Mouse (Mus musculus) liver, embryonic 14.5 days (tissue): ENCODE results near the gene Naxd. TPM values are rescaled to one million over a fixed set of nuclear protein-coding genes. Genes with fewer than 3 reads are reported as not detected.

Experiments used
- ATAC-seq: fragments of 200-750 bp; cut with Nextera tagmentation; 2 replicates; pipeline ENCODE4 v1.8.0; 2017; ENCODE audit warnings: moderate number of reproducible peaks, mild to moderate bottlenecking, moderate library complexity; ENCODE audit not compliant: insufficient read depth
- DNase-seq, 3 experiments: peaks; one replicate each; pipeline ENCODE4 v3.0.0-alpha.2; 2012 to 2013; ENCODE audit warnings: low read depth in 3 of 3, low spot score in 3 of 3
- H3K27ac ChIP-seq: fragments of 300-500 bp; sonication (generic); 2 replicates; pipeline ENCODE4 v1.5.1; 2014; ENCODE audit warnings: moderate library complexity, mild to moderate bottlenecking, control low read depth, inconsistent platforms
- H3K27me3 ChIP-seq: fragments of 300-500 bp; sonication (generic); 2 replicates; pipeline ENCODE4 v1.6.1; 2014; ENCODE audit warnings: mild to moderate bottlenecking, low read length, moderate library complexity; ENCODE audit not compliant: control insufficient read depth, insufficient read depth
- H3K36me3 ChIP-seq: fragments of 300-500 bp; sonication (generic); replicated peaks from 2 replicates; pipeline ENCODE4 v1.6.1; 2014; ENCODE audit warnings: low read depth; ENCODE audit not compliant: control insufficient read depth, insufficient read depth
- H3K4me1 ChIP-seq, 2 experiments: fragments of 200-500 bp in 1 of 2; fragments of 300-500 bp in 1 of 2; sonication (generic) in 1 of 2; replicated peaks; 2 replicates each; pipeline ENCODE4 v1.6.1; 2012 to 2014; ENCODE audit warnings: antibody characterized with exemption in 1 of 2, inconsistent platforms in 1 of 2, low read length in 1 of 2; ENCODE audit not compliant: control insufficient read depth in 2 of 2, insufficient read depth in 2 of 2
- H3K4me2 ChIP-seq: fragments of 300-500 bp; sonication (generic); 2 replicates; pipeline ENCODE4 v1.6.1; 2014; ENCODE audit warnings: low read depth, mild to moderate bottlenecking, control low read depth, moderate library complexity
- H3K4me3 ChIP-seq, 2 experiments: fragments of 200-500 bp in 1 of 2; fragments of 300-500 bp in 1 of 2; sonication (generic) in 1 of 2; 2 replicates each; pipeline ENCODE4 v1.5.1; 2012 to 2014; ENCODE audit warnings: low read depth in 2 of 2, low read length in 2 of 2, mild to moderate bottlenecking in 2 of 2, control low read depth in 1 of 2, inconsistent platforms in 1 of 2, moderate library complexity in 1 of 2; ENCODE audit not compliant: insufficient read depth in 1 of 2
- H3K9ac ChIP-seq: fragments of 300-500 bp; sonication (generic); replicated peaks from 2 replicates; pipeline ENCODE4 v1.6.1; 2014; ENCODE audit warnings: mild to moderate bottlenecking, control low read depth, moderate library complexity
- H3K9me3 ChIP-seq: fragments of 300-500 bp; sonication (generic); 2 replicates; pipeline ENCODE4 v1.6.1; 2016; ENCODE audit warnings: low read length, mixed read lengths; ENCODE audit not compliant: control insufficient read depth
- CTCF ChIP-seq: IDR thresholded peaks from 2 replicates; pipeline ENCODE4 v1.5.1; 2016; ENCODE audit warnings: antibody characterized with exemption, low read depth, control low read depth
- EP300 ChIP-seq: IDR thresholded peaks from 2 replicates; pipeline ENCODE4 v1.6.1; 2016; ENCODE audit warnings: antibody characterized with exemption, low read depth
- WGBS: fragments of 180-500 bp; shearing (Covaris S2); extraction: QIAGEN DNeasy Blood & Tissue Kit; methylation state at CpG from one replicate; pipeline ENCODE4 v1.1.7; 2014; ENCODE audit not compliant: insufficient replicate concordance; 5-methylcytosine and 5-hydroxymethylcytosine counted together
- polyA plus RNA-seq, 2 experiments: library from polyadenylated mRNA; depleted of rRNA in 1 of 2; stranded (reverse) in 1 of 2; unstranded in 1 of 2; fragments of >200 nt; fragmentation: Nextera tagmentation in 1 of 2; extraction: Ambion mirVana in 1 of 2; gene quantifications; 2 replicates each; pipeline versions ENCODE4 v1.2.1 to v1.2.3; 2012 to 2014

The Naxd gene
- polyA plus RNA-seq, 2 experiments = 29.8 to 31.9 TPM

DNA sequence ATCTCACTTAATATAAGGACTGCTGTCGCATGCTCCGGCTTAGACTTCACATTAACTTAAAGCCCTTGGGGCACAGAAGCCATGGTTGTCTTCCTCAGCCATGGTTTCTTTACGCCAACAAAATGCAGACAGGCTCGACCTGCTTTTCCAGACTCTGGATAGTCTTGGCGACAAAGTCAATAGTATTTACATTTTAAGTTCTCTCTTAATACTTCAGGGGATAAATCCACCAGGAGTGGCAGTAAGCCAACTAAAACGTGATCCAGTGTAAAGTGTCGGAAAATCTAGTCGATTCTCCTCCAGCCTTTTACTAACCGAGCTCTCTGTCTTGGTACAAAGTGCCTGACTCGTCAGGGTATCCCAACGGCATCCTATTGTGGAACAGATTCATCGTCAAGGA, 975 bp downstream of the Naxd start:
- no peak for ATAC-seq
- no peaks in the 10 kb centered on the region for H3K36me3 ChIP-seq
- peaks cover 15 to 20% of the 10 kb centered on the region in 2 experiments for H3K4me1 ChIP-seq
- H3K27ac ChIP-seq = no peak overlapping the region
- DNase-seq = no peak
- no peaks in the 10 kb centered on the region for H3K9me3 ChIP-seq
- no peaks in the 10 kb centered on the region for H3K27me3 ChIP-seq
- H3K4me3 ChIP-seq = peak overlapping the region; percentile 82 to 91; a peak in 3 of 4 replicates
- peak overlapping the region; percentile 93 for H3K9ac ChIP-seq
- 61% methylated on average over 12 of the region's 12 CpGs for WGBS
- peak overlapping the region; percentile 96 for H3K4me2 ChIP-seq
- TF ChIP-seq EP300 (no peak), CTCF (no peak)

DNA sequence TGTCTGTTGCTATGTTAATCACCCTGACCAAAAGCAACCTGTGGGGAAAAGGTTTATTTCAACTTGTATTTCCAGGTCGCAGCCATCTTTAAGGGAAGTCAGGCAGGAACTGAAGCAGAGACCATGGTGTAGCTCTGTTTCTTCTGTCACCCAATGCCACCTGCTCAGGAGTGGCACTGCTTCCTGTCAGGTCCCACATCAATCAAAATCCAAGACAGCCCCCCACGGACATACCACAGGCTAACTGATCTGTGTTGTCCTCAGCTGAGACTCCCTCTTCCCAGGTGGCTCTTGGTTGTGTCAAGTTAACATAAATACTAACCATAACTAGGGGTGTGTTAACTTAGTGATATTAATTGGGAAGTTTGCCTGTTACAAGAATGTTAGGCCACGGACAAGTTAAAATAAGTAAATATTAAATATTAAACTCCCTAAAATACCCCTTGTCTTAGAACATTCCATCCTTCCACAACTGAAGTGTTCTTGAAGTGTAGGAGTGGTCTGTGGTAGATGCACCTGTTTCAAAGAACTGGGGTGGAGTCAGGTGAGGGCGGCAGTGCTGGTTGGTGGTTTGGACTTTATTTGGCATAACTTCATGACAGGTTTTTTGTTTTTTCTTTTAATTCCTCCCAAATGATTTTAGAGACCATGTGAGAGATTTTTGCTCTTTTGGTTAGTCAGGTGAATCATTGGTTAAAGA, 1.6 kb downstream of the Naxd start:
- WGBS = 57% methylated on average over 4 of the region's 4 CpGs
- peak overlapping the region; percentile 82 to 91; a peak in 3 of 4 replicates for H3K4me3 ChIP-seq
- ATAC-seq (no peak), DNase-seq (no peak)
- H3K36me3 ChIP-seq = no peaks in the 10 kb centered on the region; the same call in 1 of the 2 replicates
- H3K9ac ChIP-seq = no peak overlapping the region
- no peak overlapping the region for H3K27ac ChIP-seq
- no peaks in the 10 kb centered on the region for H3K9me3 ChIP-seq
- H3K27me3 ChIP-seq = no peaks in the 10 kb centered on the region
- H3K4me2 ChIP-seq = peak overlapping the region; percentile 96
- TF ChIP-seq CTCF (no peak), EP300 (no peak)
- H3K4me1 ChIP-seq = peaks cover 15 to 20% of the 10 kb centered on the region in 2 experiments

GRCm38 (mm10) chr8:11503476-11504232, 6.3 kb downstream of the Naxd start:
- no peak overlapping the region for H3K4me2 ChIP-seq
- no peak overlapping the region for H3K4me3 ChIP-seq
- ATAC-seq = no peak
- H3K9ac ChIP-seq = no peak overlapping the region
- H3K36me3 ChIP-seq = peaks cover 18% of the 10 kb centered on the region
- H3K27me3 ChIP-seq = no peaks in the 10 kb centered on the region
- DNase-seq = no peak
- WGBS = 64% methylated on average over 13 of the region's 13 CpGs
- no peak for TF ChIP-seq CTCF
- TF ChIP-seq EP300 = no peak
- peaks cover 1 to 2% of the 10 kb centered on the region in 2 experiments for H3K4me1 ChIP-seq
- no peak overlapping the region for H3K27ac ChIP-seq
- no peaks in the 10 kb centered on the region for H3K9me3 ChIP-seq

DNA sequence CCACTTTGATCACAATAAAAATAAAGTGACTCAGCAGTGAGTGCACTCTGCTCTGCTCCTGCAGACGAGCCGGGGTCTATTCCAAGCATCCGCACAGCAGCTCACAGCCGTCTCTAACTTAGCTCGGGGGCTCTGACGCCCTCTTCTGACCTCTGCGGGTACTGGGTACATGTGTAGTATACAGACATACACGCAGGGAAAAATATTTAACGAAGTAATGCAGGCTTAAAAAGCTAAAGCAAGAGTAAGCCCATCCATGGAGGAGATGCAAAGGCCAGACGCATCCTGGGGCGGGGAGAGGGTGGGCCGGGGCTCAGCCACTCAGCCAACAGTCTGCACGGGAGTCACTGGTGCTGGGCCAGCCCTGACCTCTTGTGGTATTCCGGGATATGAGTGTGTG, 8.8 kb downstream of the Naxd start:
- no peaks in the 10 kb centered on the region for H3K4me1 ChIP-seq
- H3K27me3 ChIP-seq = no peaks in the 10 kb centered on the region
- TF ChIP-seq CTCF = no peak
- no peak for TF ChIP-seq EP300
- ATAC-seq (no peak), DNase-seq (no peak)
- H3K4me3 ChIP-seq = no peak overlapping the region
- no peaks in the 10 kb centered on the region for H3K9me3 ChIP-seq
- no peak overlapping the region for H3K27ac ChIP-seq
- H3K36me3 ChIP-seq = peaks cover 27% of the 10 kb centered on the region
- no peak overlapping the region for H3K4me2 ChIP-seq
- 84% methylated on average over 14 of the region's 14 CpGs for WGBS
- H3K9ac ChIP-seq = no peak overlapping the region

- no peak overlapping the region for H3K9ac ChIP-seq
- H3K4me3 ChIP-seq = no peak overlapping the region
- peak in 2 of 3 experiments; percentile 40 to 45 for DNase-seq
- TF ChIP-seq EP300 (no peak), CTCF (peak; percentile 86)
- peaks cover 0 to under 1% of the 10 kb centered on the region in 2 experiments; a peak in 2 of 4 replicates for H3K4me1 ChIP-seq
- 65% methylated on average over 6 of the region's 6 CpGs for WGBS
- no peak overlapping the region for H3K4me2 ChIP-seq
- H3K27me3 ChIP-seq = no peaks in the 10 kb centered on the region
- H3K9me3 ChIP-seq = no peaks in the 10 kb centered on the region
- no peak overlapping the region for H3K27ac ChIP-seq
- peaks cover 28% of the 10 kb centered on the region for H3K36me3 ChIP-seq
- 0 out of 2 replicates have a peak, but pooled peaks have one; percentile 30 for ATAC-seq
Observed at GRCm38 (mm10) chr8:11506802-11507201, 9.5 kb downstream of the Naxd start.
